Mouse (Mus musculus) thymus, postnatal 4 days (tissue): ENCODE data around the gene Olfm1.

Experiments
- DNase-seq: peaks from one replicate; pipeline ENCODE4 v3.0.0; 2021

The Olfm1 gene

GRCm38 (mm10) chr2:28192821-28193689 is at the start of gene Olfm1:
Olfm1 (plus strand) TSS chr2:28192992.
- DNase-seq: peak; percentile 27

DNA sequence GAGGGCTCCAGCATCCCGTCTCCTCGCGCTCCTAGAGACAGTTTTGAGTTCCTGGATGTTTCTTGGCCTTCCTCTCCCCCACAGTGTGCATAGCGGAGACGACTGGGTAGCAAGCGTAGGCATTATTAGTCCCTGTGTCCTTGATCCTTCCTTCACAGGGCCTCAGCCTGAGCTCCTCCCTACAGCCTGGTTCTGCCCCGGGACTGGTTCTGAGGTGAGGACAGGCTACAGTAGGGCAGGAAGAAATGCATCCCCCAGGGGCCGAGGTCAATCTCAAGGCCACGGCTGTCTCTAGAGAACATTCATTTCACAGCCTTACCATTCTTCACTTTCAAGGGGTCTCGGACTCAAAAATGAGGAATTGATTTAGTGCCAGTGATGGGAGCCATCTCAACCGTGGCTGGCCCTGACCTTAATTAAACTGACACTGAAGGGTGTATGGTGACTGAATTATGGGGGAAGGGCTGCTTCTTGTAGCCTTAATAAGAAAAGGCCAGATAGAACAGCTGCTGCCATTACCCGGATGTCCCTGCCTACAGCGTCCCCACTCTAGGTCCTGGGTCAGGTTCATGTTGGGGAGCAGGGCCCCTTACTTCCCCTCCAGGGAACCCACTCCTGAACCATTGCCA is 49.3 kb upstream of the Olfm1 start:
- no peak for DNase-seq

GRCm38 (mm10) chr2:28145702-28146101 is 47.1 kb upstream of the Olfm1 start:
- DNase-seq: no peak

GRCm38 (mm10) chr2:28146152-28146551 is 46.6 kb upstream of the Olfm1 start:
- DNase-seq: no peak

- no peak for DNase-seq
These were observed 46.1 kb upstream of the Olfm1 start for GRCm38 (mm10) chr2:28146685-28147084.

DNA sequence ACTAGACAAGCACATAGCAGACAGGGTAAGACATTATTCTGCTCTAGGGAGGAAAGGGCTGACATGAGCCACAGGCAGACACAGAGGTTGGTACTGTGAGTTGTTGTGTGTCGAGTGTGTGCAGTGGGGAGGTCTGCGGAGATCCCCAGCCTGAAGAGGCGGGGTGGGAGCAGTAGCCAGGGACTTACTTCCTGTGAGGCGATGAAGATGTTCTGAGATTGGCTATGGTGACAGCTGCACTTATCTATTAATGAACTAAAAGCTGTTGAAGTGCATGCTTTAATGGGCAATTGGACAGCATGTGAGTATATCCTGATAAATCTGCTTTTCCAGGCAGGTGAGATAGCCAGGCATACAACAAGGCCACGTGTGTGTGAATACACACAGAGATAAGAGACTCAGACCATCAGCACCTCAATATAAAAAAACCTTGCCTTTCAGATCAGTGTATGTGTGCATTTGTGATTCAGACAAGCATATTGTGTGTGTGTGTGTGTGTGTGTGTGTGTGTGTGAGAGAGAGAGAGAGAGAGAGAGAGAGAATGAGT is 45.5 kb upstream of the Olfm1 start:
- no peak for DNase-seq

DNA sequence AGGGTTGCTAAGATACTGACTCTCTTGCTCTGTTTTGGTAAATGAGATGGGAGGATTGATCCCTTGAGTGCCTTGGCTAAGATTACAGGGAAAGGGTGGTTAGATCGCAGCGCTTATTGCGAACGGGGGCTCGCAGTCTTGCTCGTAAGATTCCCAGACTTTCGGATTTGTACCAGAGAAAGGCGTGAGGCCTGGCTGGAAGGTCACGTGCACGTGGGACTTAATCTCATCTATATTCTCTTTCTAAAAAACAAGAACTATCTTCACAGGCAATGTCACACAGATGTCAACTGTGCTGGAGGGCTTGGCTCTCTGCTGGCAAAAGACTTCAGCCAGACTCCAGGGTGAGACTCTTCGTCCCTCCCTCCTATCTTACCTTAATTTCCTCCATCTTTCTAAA is 43.1 kb upstream of the Olfm1 start:
- DNase-seq: no peak

- DNase-seq: no peak
These were observed 32.2 kb upstream of the Olfm1 start for GRCm38 (mm10) chr2:28160568-28160967.

DNA sequence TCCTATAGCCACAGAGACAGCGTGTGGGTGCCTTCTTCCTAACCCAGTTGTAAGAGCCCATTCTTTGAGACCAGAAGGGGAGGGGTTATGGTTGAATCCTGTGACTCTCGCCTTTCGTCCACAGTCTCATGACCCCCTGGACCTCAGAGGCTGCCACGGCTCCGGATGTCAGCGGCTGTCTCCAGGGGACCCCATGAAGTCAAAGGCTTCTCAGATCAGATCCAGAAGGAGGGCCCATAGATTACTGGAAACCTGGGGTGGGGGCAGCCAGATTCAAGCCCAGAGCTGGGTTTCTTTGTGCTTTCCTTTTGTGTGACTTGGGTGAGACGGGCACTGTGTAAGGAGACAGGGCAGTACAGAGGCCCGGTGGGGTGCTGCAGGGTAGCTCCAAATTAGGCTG is 27.2 kb upstream of the Olfm1 start:
- DNase-seq: no peak

GRCm38 (mm10) chr2:28169336-28169735 is 23.5 kb upstream of the Olfm1 start:
- no peak for DNase-seq

- no peak for DNase-seq
These were observed 20.8 kb upstream of the Olfm1 start for GRCm38 (mm10) chr2:28171962-28172361.

DNA sequence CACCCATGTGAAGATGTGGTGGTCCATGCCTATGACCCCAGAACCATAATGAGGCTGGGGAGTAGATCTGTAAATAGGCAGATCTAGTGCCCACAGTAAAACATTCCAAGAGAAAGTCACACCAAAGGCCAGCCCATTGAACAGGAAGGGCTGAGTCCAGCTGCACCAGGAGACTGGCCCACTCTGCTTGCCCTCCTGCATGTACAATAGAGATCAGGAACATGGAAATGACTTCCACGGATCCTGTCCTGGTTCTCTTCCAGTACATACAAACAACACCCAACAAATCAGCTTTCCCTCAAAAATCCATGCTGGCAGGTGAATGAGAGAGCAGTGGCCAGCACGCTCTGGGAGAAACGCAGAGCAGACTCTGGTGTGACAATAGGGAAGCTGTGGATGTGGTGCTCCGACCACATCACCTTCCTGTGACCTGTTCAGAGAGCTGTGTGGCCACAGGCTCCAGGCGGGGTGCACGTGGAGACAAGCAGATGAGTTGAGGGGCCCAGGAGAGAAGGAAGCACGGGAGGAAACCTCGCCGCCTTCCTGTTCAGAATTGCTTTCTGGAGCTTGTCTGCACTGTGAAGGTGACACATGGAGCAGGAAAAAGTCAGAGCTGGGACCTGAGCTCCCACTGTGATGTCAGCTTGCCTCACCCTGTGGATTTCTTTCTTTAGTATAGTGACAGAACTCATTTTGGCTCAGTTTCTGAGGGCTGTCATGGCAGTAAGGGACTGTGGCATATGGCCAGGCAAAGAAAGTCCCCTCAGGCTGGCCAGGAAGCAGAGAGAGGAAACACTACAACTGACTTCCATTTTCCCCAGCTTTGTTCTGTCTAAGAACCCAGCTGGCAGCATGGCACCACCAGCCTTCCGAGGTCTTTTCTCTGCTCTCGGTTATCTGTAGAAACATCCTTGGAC is 19.3 kb upstream of the Olfm1 start:
- no peak for DNase-seq

GRCm38 (mm10) chr2:28174441-28174840 is 18.4 kb upstream of the Olfm1 start:
- DNase-seq: no peak

- no peak for DNase-seq
These were observed 14.2 kb upstream of the Olfm1 start for GRCm38 (mm10) chr2:28178600-28178999.

GRCm38 (mm10) chr2:28180053-28180452 is 12.7 kb upstream of the Olfm1 start:
- DNase-seq: no peak

GRCm38 (mm10) chr2:28188398-28188944 is 4.3 kb upstream of the Olfm1 start:
- DNase-seq: no peak

- DNase-seq: no peak
These were observed 897 bp downstream of the Olfm1 start for GRCm38 (mm10) chr2:28193690-28194087.

GRCm38 (mm10) chr2:28194962-28195617 is 2.3 kb downstream of the Olfm1 start:
- DNase-seq: peak; percentile 32

DNA sequence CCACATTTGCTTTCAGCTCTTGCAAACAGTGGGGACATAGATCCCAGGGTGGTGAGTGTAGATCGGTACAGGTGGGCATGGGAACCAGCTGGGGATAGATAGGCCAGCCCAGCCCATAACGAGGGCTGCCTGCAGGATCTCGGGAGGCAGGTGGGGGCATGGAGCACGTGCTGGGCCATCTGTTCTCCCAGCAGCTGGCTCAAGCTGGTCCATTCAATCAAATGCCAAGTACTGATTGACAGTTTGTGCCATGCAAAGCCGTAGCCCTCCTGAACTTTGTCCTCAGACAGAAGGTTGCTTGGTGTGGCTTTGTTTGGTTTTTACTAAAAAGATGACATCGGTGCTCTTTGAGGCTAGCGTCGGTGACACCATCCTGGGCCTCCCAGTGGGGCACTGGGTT is 2.9 kb downstream of the Olfm1 start:
- DNase-seq: no peak

- DNase-seq: no peak
These were observed 8.6 kb downstream of the Olfm1 start for GRCm38 (mm10) chr2:28201441-28201841.

- peak; percentile 88 for DNase-seq
These were observed 11.4 kb downstream of the Olfm1 start for GRCm38 (mm10) chr2:28204167-28204566.
